Mouse (Mus musculus) layer of hippocampus, adult 9-11 months (tissue): ENCODE data around the gene Synrg.

Experiments used
- DNase-seq: peaks from one replicate; pipeline ENCODE4 v3.0.0; 2022

Synrg gene

DNA sequence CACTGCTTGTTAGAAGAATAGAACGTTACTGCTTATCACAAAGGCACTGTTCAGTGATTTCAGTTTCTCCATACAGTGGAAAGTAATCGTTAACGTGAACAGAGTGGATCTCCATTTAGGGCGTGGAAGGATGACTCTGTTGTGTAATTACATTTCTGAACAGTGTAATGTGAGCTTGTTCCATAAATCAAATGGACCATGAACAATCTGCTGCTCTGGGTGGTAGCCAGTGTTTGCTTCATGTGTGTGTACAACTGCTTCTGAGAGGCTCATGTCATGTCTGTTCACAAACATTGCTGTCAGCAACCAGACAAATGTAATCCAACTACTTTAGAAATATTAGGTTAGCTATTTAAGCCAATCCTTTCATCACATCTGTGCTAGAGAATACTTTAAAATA lies 27.5 kb downstream of the Synrg start:
- DNase-seq: no peak

DNA sequence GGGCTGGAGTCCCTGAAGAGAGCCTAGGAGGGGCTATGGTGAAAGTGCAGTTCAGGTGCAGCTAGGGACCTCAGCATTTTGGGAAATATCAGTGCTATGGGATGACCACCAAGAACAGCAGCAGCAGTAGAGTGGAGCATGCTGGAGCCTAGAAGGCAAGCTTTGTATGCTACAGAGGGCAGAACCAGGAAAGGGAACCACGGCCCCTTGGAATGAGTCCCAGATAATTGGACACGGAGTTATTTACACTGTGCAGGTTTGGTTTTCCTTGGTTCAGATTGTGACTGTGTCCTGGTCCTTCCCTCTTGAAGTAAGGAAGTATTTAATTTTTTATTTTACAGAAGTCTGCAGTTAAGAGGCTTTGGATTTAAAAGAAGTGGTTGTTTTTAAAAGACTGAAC lies 29.2 kb downstream of the Synrg start:
- DNase-seq: no peak

DNA sequence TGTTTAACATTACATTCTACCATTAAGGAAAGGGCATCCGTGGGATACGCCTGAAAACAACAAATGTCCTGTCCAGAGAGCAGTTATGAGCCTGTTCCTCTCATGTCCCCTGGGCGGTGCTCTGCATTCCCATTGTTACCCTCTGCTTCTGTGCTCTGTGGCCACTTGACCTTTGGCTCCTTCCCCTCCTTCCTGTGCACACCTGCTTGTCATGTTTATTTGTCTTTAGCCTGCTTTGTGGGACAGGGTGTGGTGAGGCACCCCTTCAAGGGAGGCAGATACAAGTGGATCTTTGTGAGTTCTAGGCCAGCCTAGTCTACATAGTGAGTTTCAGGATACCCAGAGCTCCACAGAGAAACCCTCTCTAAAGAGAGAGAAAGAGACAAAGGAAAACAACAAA lies 30.3 kb downstream of the Synrg start:
- no peak for DNase-seq

DNA sequence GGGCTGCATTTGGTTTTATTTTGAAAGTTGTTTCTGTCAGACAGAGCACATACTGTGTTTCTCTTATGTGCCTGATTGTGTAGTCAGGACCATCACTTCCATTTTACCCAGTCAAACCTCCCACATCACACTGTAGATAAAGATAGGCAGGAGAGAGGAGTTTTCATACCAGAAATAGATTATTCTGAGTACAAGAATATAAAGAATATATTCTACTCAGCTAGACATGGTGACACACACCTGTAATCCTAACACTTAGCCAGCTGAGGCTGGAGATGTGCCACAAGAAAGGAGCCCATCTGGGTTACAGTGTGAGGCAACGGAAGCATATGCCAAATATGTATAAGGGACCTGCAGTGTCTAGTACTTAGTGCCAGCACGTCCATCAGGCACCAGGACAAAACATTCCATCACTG lies 31.3 kb downstream of the Synrg start:
- peak; percentile 34 for DNase-seq

DNA sequence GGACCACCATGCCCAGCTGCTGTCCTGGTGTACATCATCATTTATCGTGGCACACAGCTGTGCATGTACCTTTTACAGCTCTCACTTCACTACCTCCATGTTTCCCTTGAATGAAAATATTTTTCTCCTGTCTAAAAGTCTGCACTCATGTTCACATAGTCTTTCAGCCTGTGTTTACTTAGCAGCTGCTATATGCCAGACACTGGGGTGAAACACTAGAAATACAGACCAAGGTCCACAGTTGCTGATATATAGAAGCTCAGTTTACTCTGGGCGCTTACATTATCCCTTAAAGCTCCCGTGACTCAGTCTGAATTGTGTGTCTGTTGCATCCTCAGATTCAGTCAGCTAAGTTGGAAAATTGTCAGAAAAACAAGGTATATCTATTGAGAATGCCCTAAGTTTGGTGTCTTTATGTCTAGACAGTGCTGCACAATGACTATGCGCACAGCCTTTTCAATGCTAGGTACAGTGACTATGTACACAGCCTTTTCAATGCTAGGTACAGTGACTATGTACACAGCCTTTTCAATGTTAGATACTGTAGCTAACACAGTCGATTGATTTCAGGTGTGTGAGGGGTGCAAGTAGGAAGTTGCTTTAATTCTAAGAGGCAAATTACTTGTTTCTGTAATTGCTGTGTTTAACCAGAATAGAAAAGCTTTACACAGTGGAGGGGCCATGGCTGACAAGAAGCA lies 33.1 kb downstream of the Synrg start:
- no peak for DNase-seq

DNA sequence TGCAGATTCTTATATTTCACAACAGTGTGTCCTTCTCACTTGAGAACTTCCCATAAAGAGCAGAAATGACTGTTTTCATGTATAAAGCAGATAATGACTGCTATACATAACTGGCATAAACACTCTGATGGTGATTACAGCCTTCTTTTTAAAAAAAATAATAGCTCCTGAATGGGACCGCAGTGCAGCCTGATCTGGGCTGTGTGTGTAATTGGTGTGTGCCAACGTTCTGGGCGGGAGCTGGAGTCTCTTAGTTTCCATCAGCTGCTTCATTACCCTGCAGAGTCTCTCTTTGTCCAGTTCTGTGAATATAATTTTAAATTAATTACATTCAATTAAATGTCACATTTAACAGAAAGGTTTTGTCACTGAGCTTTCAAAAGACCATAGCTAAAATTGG lies 34.8 kb downstream of the Synrg start:
- no peak for DNase-seq

DNA sequence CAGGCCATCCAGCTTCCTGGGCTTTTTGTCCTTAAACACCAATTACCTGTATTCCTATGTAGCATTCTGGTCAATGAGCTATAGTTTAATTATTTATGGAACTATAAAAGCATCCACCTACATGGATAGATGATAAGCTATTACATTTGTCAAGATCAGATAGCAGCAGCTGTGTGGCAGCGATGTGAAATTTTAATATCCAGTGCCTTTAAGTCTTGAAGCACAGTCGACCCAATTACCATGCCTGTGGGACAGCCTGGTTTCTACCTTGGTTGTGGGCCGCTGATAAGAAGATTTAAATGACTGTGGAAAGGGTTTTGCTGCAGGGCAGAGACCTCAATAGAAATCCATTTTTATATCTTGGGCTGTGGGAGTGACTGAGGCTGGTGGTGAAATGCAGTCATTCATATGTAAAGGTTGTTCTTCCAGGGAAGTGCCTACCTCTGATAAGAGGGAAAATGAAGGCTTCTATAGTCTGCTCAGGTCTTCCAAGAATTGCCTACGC lies 35.2 kb downstream of the Synrg start:
- DNase-seq: no peak

DNA sequence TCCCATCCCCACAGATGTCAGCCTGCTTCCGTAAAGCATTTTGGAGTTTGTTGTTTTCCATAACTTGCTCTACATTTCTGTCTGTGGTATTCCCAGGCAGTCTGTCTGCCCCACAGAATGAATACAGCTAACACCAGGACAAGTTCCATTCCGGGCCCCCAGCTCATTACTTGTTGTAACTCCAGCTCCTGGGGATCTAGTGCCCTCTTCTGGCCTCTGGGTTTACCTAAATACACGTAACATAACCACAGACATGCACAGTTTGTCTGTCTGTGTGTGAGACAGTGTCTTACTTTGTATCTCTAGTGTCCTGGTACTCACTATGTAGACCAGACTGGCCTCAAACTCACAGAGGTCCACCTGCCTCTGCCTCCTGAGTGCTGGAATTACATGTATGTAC lies 37.0 kb downstream of the Synrg start:
- DNase-seq: no peak

DNA sequence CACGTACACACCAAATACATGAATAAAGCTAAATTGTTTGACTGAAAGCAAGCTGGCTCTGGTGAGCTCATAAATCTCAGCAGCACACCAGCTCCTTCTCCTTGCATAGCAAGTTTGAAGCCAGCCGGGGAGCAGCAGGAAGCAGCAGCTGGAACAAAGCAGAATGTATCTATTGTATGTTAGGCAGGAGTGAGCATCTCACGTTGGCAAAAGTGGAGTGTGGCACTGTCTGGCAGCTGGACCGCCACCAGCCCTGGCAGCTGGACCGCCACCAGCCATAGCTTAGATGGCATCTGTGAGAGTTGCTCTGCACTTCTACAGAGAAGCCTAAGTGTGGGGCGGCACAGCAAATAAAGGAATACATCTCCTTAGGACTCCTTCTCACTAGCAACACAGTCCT lies 39.8 kb downstream of the Synrg start:
- DNase-seq: peak; percentile 75

DNA sequence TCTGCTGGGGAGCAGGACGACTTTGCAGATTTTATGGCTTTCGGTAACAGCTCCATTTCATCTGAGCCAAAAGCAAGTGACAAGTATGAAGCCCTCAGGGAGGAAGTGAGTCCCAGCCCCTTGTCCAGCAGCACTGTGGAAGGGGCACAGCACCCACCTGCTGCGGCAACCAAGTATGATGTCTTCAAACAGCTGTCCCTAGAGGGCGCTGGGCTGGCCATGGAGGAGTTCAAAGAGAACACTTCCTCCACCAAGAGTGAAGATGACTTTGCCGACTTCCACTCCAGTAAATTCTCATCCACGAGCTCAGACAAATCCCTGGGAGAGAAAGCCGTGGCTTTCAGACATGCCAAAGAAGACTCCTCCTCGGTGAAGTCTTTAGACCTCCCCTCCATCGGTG lies 44.8 kb downstream of the Synrg start:
- DNase-seq: no peak

DNA sequence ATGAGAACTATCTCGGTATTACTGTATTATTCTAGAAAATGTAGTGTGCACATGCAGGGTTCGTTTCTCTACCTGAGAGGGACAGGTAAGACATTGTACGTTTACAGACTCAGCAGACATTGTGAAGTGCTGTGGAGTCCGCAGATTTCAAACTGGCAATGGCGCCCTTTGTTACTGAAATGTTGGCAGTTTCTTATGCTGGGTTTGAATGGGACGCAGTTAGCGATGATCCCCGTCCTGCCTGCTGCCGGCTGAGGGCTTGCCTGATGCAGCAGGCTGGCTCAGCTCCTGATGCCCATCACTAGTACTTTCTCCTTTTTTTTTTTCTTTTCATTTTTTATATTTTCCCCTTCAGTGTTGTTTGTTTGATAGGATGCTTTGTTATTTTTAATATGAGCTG lies 46.2 kb downstream of the Synrg start:
- no peak for DNase-seq

DNA sequence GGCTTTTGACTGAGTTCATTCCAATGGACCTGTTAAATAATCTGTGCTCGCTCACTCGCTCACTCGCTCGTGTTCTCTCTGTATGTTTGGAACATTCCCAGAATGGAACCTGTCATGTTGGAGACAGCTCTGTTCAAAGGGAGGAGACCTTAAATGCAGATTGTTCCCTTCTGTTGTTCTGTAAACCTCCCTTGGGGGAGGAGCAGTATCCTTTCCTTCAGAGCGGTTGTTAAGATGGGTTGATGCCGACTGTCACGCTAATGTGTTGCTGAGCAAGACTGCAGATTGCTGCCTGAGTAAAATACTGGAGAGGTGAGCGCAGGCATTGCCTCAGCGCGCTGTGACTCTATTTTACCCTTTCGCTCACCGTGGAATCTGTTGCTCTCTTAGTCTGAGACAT lies 46.8 kb downstream of the Synrg start:
- peak; percentile 36 for DNase-seq

DNA sequence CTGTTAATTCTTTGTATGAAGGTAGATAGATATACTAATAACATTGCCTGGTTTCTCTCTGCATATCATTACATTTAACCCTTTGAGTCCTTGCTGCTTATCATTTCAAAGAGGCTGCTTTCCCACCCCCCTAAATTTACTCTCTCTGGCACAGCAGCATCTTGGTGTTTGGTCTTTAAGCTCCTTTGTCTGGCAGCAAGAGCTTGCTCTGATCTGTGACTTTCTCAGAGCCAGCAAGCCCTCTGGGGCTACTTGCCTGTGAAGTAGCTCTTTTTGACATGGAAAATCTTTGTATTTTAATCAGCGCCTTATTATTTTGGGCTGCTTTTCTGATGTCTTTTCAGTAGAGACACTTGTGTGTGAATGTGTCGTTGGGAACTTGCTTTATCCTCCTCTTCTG lies 47.3 kb downstream of the Synrg start:
- DNase-seq: no peak

DNA sequence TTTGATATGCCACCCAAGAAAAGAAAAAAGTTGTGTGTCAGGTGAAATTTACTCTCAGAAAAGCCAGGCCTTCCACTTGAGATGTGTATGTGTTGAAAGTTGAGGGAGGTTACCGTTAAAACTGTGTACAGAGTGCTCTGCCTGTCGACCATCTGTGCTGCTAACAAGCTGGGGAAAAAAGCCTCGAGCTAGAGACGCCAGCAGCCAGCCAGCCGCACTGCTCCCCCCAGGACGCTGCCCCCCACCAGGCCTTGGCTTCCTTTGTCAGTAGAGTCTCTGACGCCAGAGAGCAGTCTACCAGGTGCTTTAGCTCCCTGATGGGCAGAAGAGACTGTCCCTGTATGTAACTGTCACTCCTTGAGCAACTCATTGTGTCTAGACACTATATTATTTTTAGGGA lies 48.9 kb downstream of the Synrg start:
- DNase-seq: peak; percentile 42

DNA sequence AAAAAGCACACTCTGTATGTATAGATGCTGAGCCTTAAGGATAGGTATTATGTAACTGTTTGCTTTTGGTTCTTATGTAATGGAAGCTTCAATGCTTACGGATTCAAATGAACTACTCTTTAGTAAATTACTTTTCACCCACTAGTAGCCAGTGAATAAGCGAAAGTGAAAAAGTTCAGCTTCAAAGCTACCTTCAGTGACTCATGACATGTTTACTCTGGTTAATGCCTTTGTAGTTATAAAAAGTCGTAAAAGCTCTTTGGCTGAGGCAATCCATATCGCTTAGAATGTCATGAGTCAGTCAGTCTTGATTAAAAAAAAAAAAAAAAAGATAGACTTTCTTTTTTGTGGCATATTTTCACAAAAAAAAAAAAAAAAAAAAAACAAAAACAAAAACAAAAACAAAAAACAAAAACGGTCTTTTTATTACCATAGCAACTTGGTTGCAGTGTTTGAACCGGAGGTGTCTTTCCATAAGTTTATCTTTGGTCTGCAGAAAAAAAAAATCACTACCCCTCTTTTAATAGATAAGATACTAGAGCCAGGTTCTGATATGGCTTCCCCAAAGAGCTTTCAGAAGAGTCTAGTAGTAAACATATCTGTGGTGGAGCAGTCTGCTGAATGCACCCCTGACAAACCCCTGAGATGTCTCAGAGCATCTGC lies 52.0 kb downstream of the Synrg start:
- no peak for DNase-seq

DNA sequence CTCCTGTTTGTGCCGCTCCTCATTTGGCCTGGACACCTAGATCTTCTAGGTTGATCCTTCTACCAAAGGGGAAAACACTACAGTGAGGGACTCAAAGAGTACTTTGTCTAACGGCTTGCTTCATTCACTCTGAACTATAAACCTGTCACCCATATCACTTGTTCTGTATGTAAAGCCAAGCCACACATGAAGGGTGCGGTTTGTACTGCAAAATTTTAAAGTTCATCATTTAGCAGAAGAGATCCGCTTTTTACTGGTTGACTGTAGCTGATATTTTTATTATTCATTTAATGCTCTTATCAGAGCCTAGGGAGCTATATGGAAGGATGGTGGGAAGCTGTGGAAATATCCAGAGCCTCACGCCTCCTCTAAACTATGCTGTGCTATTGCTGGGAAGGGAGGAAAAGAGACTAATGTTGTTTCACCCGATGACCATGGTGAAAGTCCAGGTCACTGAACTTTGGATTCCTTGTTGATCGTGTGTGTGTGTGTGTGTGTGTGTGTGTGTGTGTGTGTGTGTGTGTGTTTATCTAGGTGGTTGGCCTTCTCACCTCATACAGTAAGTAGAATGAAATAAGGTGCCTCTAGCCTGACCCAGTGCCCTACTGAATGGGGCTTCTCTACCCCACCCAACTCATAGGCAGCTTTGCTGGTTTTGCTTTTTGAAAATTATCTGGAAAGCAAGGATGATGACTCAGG lies 52.7 kb downstream of the Synrg start:
- DNase-seq: no peak

DNA sequence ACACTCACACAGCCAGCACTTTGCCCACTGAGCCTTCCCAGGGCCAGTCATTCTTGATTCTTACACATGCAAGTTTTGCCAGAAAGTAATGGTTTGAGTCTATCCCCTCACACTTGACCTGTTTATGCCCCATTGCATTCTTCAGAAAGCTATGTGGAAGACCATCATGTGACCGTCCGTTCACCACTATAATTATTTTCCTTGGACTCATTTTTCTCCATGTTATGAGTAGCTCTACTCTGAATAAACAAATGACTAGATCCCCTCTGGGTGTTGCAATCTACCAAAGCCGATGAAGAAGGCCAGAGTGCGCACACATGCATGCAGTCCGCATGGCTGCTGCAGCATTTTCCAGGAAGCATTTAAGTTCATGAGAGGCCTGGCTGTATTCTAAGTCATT lies 63.0 kb downstream of the Synrg start:
- no peak for DNase-seq

DNA sequence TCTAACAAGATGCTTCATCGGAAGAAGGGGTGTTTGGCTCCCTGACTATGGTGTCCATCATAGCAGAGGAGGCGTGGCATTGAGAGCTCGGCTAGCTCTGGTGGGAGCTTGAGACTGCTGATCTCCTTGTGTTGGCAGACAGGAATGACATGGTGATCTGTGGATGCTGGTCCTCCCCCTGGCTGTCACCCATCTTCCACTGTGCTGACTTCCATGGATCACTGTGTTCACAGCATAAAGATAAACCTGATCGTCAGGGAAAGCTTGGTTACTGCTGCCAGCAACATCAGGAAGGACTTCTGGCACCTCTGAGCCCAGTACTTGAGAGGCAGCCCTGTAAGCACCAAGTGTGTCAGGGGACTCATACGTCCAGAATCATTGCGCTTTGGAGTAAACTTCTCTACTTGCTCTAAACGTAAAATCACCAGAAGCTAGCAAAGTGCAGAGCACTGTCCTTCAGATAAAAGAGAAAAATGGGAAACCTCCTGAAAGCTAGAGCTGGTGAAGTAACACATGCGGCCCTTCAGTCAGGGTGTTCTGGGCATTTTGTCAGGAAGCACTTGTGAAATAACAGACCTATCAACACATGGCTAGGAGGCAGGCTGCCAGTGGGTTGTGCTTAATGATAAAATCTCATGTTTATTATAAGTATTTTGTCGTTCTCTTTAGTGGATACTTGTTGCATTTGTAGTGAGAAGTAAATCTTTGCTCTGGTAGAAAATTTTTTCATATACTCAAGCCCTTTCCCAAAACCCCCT lies 64.2 kb downstream of the Synrg start:
- DNase-seq: peak; percentile 74

DNA sequence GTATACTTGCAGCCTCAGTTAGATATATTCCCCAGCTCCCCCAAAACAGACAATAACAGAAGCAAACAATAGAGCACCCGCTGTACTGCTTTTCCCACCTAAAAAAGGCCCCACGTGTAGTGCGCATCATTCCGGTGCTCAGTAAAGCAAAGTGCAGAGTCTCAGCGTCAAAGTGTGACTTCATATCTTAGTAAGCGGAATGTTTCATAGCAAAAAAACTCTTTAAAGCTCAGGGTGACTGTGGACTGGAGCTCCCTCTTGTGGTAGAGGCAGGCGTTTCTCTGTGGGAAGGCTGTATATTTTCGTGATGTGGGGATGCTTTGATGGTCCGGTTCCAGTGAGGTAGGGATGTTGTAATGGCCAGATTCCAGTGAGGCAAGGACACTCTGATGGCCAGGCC lies 67.7 kb downstream of the Synrg start:
- DNase-seq: no peak

DNA sequence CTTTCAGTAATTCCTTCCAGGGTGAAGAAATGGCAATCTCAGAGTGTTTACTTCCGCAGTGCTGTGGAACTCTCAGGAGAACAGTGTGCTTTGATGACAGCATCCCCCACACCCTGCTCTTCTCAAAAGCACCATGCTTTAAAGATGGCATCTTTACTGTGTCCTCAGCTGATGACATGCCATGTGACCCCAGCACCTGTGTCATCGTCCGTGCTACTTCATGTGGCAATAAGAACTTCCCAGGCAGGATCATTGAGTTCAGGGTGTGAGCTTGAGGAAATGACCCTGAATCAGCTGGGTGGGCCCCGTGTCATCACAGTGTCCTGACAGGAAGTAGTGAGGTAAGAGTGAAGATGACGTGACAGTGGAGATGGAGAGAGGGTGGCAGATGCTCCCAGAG lies 68.3 kb downstream of the Synrg start:
- DNase-seq: no peak

DNA sequence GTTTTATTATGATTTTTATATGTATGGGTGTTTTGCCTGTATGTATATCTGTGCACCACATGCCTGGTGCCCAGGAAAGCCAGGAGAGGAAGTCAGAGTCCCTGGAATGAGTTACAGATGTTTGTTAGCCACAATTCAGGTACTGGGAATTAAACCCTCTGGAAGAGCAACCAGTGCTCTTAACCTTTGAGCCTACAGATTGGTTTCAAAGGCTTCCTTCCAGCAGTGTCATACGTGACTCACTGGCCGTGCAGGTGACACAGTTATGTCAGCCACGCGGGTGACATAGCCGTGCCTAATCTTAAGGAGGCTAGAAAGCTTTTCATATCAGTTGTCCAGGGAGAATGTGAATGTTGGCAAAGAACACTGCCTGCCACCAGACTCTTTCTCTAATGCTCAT lies 69.4 kb downstream of the Synrg start:
- DNase-seq: no peak

DNA sequence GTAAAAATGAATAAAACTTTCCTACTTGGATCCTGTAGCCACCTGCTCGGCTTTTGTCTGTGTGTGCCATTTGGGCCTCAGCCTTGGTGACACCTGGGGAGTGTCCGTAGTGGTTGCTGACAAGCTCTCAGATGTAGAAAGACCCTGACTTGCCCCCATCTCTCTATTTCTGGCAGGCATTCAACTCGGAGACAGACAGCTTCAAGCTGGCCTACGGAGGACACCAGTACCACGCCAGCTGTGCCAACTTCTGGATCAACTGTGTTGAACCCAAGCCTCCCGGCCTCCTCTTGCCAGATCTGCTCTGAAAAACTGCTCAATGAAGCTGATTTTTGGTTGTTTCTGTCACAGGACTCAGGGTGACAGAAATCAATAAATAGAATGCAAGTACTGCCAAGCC lies 76.4 kb downstream of the Synrg start:
- DNase-seq: no peak
